Mouse (Mus musculus) thymus, adult 18-20 months (tissue): ENCODE measurements around the gene Vmn1r21.
"Not testable (repeated sequence)": the region's sequence is repeated elsewhere in the genome, so short reads cannot be mapped to it uniquely, and the experiment has no call there.

Source experiments
- DNase-seq, 2 experiments: peaks; one replicate each; pipeline ENCODE4 v3.0.0; 2022; ENCODE audit warnings: mixed read lengths in 2 of 2

Vmn1r21 gene

DNA sequence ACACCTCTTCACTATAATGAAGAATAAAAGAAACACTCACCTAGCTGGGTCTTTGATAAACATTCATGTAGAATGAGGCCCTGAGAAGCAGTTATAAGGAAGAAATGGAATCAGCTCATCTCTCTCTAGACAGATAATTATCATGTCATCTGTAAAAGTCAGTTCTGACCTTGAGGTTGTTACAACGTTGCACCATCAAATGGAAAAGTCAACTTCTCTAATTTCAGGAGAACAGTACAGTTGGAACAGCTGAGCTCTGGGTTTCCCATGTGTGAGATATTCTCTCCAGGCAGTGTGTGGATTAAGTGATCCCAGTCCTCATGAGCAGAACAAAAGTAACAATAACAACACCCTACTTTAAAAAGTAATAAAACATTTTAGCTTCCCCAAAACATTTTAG, at the start of gene Vmn1r21:
TSS of gene Vmn1r21 (minus strand) at position 58 of the 400 bp plus-strand sequence.
- no peak for DNase-seq

DNA sequence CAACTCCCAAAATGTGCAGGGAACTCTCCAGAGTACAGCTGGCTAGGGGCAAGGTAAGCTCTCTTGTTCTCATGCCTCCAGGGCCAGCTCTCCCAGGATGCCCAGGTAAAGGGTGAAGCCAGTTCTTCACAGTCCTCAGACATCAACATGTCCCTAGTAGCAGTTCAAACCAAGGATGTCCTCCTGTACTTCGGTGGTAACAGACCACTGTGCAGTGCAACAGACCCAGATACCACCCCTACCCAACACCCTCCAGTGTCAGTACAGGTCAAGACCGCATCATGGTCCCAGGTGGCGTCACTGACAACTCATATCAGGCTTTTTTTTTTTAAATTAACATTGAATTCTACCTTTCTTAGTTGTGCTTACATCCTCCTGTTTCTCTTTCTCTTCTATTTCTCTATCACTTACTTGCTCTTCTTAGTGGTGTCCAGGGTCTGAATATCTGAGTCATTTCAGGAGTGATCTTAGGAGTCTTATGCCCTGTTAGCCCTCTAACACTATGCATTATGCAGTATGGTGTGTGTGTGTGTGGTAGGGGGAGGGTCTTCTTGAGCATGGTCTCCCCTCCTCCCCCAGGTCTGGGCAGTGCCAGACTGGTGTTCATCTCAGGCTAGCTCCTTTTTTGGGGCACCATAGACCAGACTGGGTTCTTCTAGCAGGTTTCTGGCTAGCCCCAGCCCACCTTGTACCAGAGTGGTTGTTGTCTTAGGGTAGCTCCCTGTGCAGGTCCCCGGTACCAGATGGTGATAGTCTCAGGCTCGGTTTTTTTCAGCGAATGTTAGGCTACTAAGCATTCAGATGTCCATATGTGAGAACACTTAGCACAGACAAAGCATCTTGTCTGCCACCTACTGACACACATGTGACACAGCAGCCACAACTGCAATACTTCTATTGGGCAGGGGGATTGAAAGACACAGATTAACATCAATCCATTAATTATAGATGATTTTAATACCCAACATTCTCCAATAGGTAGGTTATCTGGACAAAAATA, 9.2 kb upstream of the Vmn1r21 start:
- DNase-seq, result no peak

DNA sequence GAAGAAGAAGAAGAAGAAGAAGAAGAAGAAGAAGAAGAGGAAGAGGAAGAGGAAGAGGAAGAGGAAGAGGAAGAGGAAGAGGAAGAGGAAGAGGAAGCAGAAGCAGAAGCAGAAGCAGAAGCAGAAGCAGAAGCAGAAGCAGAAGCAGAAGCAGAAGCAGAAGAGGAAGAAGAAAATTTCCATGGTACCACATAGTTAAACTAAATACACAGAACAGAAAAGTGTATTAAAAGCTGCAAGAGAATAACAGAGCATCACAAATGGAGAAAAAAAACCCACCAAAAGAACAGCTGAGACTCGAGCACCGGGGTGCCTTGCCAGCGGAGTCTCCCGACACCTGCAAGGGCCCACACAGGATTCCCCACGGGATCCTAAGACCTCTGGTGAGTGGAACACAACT, 1.0 kb upstream of the Vmn1r21 start:
- DNase-seq, result not testable (repeated sequence)

DNA sequence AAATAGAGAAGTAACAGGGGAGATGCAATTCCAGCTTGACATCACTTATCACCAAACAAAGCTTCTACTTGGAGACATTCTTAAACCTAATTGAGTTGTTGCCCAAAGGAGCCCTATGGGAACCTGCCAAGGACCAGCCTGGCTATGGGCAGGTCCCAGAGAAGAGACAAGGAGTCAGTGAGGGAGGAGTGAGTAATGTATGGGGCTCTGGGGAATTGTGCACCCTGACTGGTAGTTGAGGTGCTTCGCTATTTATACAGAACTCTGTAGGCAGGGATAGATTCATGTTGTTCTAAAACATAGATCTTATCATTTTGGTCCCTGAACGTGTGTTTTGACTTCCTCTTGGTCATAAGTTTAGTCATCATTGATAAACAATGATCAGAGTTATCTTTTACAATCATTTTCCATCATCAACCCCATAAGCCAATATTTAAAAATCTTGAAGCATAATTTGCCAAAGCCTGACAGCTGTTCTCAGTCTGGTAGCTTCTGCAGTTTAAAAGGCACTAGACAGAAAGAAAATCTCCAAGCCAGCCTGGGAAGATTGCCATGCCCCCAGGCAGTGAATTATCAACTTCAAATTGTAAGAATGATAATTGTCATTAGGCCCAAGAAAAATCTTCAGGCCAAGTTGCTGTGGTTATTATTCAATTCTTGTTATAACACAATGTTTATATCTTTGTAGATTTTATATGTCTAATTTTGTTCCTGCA, 10.3 kb downstream of the Vmn1r21 start:
- DNase-seq, result no peak

DNA sequence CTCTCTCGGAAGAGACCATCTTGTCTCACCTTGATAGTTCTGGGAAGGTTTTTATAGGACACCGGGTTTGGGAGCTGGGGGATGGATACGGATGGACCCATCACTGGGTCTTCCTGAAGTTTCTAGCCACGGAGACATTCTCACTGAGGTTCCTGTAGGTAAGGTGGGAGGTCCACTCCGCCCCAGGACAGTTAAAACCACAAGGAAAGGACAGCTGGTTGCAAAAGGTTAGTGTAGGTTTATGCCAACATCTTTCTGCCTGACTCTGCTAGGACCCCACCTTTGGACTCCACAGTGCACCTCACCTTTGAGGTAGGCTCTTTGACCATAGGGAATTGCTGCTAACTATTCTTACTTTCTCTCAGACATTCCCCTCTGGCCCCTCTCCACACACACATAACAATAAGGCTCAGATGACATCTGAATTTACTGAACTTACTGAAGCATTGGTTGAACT, 24.9 kb downstream of the Vmn1r21 start:
- no peak for DNase-seq

DNA sequence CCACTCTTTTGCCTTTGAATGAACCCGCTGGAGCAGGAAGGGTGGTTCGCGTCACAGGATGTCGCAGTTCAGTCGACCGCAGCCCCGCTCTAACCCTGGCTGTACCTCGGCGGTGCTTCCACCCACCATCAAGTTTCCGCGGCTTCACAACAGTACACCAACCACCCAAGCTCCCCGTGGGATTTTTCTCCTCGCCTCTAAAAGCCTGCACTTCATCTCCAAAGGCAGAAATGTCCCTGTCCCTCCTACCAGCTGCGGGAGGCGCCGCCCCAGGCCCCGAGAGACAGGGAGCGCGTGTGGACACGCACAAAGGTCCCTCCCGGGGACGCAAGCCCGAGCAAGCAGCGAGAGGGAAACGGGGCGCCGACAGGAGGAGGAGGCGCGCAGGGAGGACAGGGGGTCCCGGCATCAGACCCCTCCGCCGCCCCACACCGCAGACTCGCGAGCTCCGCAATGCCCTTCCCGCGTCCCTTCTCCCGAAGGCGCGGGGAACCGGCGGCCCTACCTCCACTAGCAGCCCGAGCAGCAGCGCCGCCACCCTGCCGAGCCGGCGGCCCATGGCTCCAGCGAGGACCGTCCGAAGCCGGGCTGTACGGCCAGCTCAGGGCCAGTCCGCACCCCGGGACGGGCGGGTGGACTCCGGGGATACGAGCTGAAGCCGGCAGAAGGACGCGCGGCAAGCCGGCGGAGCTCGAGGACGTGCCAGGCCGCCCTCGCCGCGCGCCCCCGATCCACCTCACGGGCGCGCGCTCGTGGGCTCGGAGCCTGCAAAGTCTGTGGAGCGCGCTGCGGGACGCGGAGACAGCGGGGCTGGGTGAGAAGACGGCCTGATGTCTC, 25.5 kb downstream of the Vmn1r21 start, which contains the start of gene Vopp1:
TSS of gene Vopp1 (minus strand) at position 738 of the 837 bp plus-strand sequence.
- DNase-seq, result peak; percentile 50 to 51

DNA sequence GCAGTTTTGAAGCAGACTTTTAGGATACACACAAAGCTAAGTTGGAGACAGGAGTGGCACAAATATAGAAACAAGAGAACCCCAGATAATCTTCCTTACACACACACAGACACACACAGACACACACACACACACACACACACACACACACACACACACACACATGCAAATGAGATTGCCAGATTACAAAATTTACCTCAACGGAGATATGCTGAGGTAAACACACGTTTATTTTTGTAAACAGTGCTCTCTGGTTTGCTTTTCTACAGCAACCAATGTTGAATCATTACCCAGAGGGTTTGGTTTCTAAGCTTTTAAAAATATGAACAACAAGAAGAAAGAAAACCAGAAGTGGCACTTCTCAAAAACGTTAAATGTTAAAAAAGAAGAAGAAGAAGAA, 26.7 kb downstream of the Vmn1r21 start:
- no peak for DNase-seq

DNA sequence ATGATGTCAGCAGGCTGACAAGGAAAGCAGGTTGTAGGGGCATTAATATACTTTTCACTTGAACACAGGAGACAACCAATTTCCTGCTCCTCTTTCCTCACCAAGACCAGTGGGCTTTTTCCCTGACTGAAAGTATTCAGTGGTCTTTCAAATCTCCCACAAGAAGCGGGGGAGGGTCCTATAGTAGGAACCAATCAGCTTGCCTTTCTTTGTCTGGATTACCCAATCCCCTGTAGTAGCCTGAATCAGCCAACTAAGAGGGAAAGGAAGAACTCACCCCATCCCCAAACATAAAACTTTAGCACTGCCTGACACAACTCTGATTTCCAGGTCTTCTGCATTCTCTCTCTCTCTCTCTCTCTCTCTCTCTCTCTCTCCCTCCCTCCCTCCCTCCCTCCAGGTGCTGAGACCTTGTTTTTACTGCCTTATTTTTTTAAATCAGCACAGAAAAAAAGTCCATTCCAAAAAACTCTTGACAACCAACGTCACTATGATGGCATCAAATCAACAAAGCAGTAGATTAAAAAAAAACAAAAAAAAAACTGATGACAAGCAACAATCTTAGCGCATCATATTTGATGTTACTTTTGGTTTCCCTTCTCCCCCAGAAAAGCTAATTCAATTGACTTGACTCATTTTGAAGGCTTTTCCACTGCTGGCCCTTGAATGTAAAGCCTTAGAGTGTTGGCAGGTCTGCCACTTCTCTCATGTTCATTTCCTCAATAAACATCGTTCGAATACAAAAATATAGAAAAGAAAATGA, 27.3 kb downstream of the Vmn1r21 start:
- no peak for DNase-seq

DNA sequence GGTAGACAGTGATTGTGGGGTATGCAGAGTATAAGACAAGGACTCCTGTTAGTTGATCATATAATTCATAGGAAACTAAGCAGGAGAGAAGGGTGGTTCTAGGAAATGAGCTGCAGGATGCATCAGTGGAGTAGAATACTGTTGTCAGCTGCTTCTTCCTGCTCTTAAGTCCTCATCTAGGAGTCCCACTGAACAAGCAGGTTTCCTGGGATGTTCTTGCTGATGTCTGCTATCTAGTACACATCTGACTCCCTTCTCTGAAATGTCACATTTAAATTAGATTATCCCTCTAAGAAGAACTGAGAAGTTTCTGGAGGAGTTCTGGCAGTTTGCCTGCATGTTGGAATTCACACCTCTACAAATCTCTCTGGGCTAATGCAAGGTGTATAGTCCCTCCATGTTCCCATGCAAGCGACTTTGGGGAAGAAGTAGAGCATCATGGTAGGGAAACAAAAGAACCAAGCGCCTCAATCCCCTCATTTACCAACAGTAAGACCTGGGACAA, 35.7 kb downstream of the Vmn1r21 start:
- no peak for DNase-seq

DNA sequence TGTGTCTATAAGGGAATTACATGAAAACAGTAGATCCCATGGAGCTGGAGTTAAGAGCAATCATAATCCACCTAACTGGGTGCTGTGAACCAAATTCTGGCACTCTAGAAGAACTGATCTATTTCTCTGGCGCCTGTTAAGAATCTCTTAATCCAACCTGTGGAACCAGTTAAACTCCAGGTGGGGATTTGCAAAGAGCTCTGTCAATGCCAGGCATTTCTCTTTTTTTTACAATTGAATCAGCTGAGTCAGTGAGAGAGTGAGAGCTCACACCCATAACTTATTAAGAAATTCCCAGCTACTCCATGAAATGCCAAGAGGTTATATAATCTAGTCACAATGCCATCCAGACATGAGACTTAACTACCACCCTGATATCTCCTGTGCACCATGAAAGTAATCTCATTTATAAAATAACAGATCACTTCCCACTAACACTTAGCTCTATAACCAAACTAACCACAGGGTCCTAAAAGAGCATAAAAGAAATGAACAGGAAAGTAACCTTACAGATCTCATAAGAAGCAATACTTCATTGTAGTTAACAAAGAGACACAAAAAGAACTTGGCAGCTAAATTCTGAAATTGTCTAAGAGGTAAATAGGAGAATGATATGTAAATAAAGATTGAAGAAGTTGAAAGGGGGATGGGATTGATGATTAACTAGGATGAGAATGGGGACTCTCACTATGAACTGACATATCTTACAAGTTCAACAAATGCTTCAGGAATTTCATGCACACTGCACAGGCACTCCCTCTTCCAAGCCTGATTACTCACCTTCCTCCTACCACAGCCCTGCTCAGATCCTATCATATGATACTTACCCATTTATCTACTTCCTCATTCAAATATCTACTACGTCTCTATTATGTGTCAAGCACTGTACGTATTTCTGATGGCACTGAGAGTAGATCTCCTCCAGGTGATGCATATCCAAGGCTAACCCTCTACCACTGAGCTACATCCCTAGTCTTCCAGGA, 38.1 kb downstream of the Vmn1r21 start:
- DNase-seq, result no peak

DNA sequence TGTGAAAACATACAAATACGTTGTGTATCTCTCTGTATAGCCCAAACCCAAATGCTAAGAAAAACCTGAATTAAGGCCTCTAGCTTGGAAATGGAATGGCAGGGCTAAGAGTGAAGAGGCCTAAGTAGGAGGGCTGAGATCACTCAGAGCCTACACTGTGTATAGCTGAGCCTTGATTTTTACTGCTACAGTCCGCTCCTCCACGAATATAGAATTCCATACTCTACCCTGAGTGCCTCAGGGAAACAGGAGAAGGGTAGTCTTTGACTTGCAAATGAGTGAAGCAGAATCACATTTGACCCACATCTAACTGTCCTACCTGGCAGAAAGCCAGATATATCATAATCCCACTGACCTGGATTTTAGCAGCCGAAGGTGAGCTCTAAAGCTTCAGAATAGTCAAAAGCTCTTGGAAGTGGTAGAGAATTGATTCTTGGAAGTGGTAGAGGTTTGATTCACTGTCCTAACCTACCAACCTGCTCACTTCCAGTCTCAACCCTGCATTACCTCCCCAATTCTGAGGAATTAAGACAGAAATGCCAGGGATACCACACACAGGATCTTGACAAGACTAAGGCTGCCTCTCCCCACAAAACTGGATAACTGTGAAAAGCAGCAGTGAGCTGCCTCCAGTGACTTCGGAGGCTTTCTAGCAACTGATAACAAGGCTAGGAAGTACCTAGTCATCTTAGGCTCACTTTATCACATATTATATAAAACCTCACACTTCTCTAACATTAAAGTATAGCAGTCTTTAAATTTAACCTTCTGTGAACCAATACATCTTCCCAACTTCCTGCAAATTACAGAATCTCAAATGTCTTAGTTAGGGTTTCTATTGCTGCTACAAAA, 44.7 kb downstream of the Vmn1r21 start:
- DNase-seq, result no peak

DNA sequence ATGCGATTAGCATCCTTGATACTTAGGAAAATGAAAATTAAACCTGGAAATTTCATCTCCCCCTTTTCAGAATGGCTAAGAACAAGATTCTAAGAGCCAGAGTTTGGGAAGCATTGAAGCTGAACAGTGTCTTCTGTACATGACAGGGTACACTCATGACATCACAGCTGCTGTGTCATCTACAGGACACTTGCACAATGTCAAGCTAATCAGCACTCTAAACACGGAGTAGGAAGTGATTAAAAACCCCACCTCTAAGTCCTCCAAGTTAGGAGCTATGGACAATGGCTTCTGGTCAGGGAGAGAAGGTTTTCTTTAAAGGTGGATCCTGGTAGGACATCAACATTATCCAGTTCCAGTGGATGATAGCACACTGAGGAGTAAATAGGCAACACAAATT, 47.0 kb downstream of the Vmn1r21 start:
- DNase-seq, result no peak

DNA sequence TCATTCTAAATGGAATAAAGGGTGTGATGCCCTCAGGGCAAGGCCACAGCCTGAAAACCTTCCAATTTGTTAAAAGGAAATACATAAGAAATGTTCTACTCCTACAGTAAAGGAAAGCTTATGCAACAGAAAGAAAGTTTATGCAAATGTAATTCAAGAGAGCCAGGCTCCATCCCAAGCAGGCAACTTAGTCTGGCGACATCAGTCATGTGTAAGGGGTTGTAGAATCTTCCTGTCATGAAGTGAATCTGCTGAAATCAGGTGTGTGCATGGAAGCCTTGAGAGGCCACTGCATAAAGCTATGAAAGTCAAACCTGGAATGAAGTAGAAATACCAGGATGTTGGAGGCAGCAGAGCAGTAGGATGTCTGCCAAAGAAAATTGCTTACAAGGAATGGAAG, 51.2 kb downstream of the Vmn1r21 start:
- no peak for DNase-seq

DNA sequence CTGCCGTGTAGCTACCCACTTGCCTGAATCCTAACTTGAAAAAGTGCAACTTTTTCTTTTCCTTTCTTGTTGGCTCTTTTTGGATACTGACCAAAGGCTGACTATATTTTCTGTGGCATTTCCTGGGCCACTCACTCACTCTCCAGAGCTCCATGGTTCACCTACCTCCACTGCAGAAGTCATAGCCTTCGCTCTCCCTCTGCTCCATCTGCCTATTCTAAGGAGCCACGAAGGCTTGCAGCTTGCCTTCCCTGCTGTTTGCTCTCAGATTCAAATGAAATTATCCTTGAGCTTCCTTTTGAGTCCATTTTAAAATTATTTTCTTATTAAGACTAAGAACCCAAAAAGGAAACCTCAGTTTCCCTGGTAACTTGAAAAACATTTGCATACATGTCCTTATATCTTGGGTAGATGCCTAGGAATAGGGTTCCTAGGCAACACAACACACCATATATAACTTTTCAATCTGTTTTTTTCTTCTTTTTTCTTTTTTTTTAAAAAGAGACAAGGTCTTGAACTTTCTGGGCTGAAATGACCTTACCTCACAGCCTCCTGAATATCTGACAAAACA, 53.2 kb downstream of the Vmn1r21 start:
- DNase-seq, result no peak

DNA sequence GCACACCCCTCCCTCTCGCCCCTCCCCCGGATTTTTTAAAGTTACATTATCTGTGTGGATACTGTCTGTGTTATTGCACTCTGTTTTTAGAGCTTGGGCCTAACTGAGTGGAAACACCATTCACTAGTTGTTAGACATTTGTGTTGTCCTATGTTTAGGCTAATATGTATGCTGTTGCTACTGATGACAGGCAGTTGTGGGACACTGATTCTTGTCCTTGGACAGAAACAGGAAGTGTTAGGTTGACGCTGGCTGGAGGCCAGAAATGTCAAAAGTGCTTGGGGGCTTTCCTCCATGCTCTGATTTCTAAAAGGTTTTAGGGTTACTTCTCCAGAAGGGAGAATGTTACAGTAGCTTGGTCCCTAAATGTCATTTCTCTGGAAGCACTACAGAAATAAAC, 54.3 kb downstream of the Vmn1r21 start:
- no peak for DNase-seq
